Mouse (Mus musculus) bone marrow, adult 2 months (tissue): Measurements from ENCODE around the gene Fanca.

Experiments
- CTCF ChIP-seq: fragments of 200-500 bp; IDR thresholded peaks from 2 replicates; pipeline ENCODE4 v1.5.1; 2011; ENCODE audit warnings: low read length, control low read depth; ENCODE audit not compliant: control insufficient read depth, insufficient read depth
- POLR2A ChIP-seq: fragments of 200-500 bp; IDR thresholded peaks from 2 replicates; pipeline ENCODE4 v1.6.1; 2011; ENCODE audit warnings: low read depth, mild to moderate bottlenecking, control low read depth, low read length, borderline replicate concordance; ENCODE audit not compliant: control insufficient read depth

DNA sequence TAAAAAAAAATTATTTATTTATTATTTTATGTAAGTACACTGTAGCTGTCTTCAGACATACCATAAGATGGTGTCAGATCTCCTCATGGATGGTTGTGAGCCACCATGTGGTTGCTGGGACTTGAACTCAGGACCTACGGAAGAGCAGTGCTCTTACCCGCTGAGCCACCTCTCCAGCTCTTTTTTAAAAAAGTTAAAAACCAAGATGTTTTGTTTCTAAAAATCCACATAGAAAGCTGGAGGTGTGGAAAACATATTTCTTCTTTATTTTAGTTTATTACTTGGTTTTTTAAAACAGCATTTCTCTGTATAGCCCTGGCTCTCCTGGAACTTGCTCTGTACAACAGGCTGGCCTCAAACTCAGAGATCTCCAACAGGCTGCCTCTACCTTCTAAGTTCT is 10.2 kb upstream of the Fanca start:
- TF ChIP-seq CTCF (no peak), POLR2A (no peak)
